Mouse (Mus musculus) cerebellum, adult 18-20 months (tissue): ENCODE data around the gene Galnt7.

Source experiments
- DNase-seq, 2 experiments: peaks; one replicate each; pipeline ENCODE4 v3.0.0; 2021

Galnt7 gene

GRCm38 (mm10) chr8:57579845-57580244 is 73.0 kb downstream of the Galnt7 start:
- no peak for DNase-seq

- no peak for DNase-seq
These were observed 75.5 kb downstream of the Galnt7 start for GRCm38 (mm10) chr8:57577301-57577700.

GRCm38 (mm10) chr8:57576238-57576637 is 76.6 kb downstream of the Galnt7 start:
- peak; percentile 56 to 59 for DNase-seq

- no peak for DNase-seq
These were observed 77.5 kb downstream of the Galnt7 start for GRCm38 (mm10) chr8:57575336-57575735.

- DNase-seq, result peak; percentile 82 to 92
These were observed 78.4 kb downstream of the Galnt7 start for GRCm38 (mm10) chr8:57574398-57574797.

- peak in 1 of 2 experiments; percentile 60 for DNase-seq
These were observed 79.0 kb downstream of the Galnt7 start for GRCm38 (mm10) chr8:57573844-57574243.

GRCm38 (mm10) chr8:57569886-57570285 is 82.9 kb downstream of the Galnt7 start:
- no peak for DNase-seq

GRCm38 (mm10) chr8:57569400-57569795 is 83.4 kb downstream of the Galnt7 start:
- DNase-seq, result peak; percentile 70 to 78

- no peak for DNase-seq
These were observed 84.0 kb downstream of the Galnt7 start for GRCm38 (mm10) chr8:57568633-57569399.

- no peak for DNase-seq
These were observed 84.8 kb downstream of the Galnt7 start for GRCm38 (mm10) chr8:57567998-57568397.

GRCm38 (mm10) chr8:57565039-57565438 is 87.8 kb downstream of the Galnt7 start:
- DNase-seq, result peak; percentile 72 to 74

GRCm38 (mm10) chr8:57563726-57564125 is 89.1 kb downstream of the Galnt7 start:
- DNase-seq, result no peak

GRCm38 (mm10) chr8:57562741-57563140 is 90.1 kb downstream of the Galnt7 start:
- no peak for DNase-seq

GRCm38 (mm10) chr8:57560926-57561325 is 91.9 kb downstream of the Galnt7 start:
- peak; percentile 32 to 56 for DNase-seq

GRCm38 (mm10) chr8:57552102-57553032 is 100.5 kb downstream of the Galnt7 start:
- no peak for DNase-seq

- DNase-seq, result peak in 1 of 2 experiments; percentile 8
These were observed 105.3 kb downstream of the Galnt7 start for GRCm38 (mm10) chr8:57547581-57547980.

- peak in 1 of 2 experiments; percentile 37 for DNase-seq
These were observed 106.0 kb downstream of the Galnt7 start for GRCm38 (mm10) chr8:57546834-57547233.

GRCm38 (mm10) chr8:57546401-57546800 is 106.4 kb downstream of the Galnt7 start:
- DNase-seq, result peak; percentile 75 to 80

GRCm38 (mm10) chr8:57541405-57541804 is 111.4 kb downstream of the Galnt7 start:
- DNase-seq, result no peak

- no peak for DNase-seq
These were observed 111.9 kb downstream of the Galnt7 start for GRCm38 (mm10) chr8:57540951-57541350.

- DNase-seq, result peak; percentile 84 to 85
These were observed 112.6 kb downstream of the Galnt7 start for GRCm38 (mm10) chr8:57540110-57540838.

- DNase-seq, result no peak
These were observed 114.2 kb downstream of the Galnt7 start for GRCm38 (mm10) chr8:57538601-57539000.

- no peak for DNase-seq
These were observed 116.7 kb downstream of the Galnt7 start for GRCm38 (mm10) chr8:57536167-57536566.
